Comparison of ENCODE assay signal across 9 mouse cellular contexts in the genomic region with DNA sequence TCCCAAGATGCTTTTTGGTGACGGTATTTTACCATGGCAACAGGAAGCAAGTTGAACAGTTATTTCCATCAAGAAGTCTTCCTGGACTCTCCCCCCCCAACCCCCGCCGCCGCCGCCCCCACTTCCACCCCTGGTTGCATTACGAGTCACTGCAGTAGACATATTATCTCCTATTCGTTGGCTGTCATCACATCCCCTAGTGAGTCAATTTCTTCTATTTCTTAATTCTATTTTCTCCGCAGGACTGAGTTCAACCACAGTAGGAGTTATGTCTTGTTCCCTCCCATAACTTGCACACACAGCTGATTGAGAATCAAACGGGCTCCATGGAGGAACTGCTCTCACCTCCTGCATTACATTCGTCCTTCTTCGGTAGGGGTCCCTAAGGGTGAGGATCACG. TPM values are rescaled to one million over a fixed set of nuclear protein-coding genes. Genes with fewer than 3 reads are reported as not detected.
DNase-seq lines count a peak whose midpoint lies in the region; ATAC-seq and TF ChIP-seq lines count a peak whose summit lies in the region.
"Had no signal": no experiment of that assay in that cellular context is flagged by ENCODE, and none has a peak within 500 bp of the region (broad histone marks: within the 10 kb centered on the region; RNA-seq: fewer than 3 reads in every experiment).

No protein-coding gene starts in this region.

- peaks cover 21% of the 10 kb centered on the region for H3K4me1 ChIP-seq in lung, embryonic 15.5 days
- H3K4me1 ChIP-seq in embryonic facial prominence, embryonic 14.5 days (ENCODE audit: control insufficient read depth, insufficient read depth, low read length) = peaks cover 11% of the 10 kb centered on the region; the same call in 1 of the 2 replicates
- peaks cover 2% of the 10 kb centered on the region; the same call in 1 of the 2 replicates for H3K4me1 ChIP-seq in limb, embryonic 11.5 days (ENCODE audit: control insufficient read depth, insufficient read depth, low read length)
- peaks cover 4% of the 10 kb centered on the region; the same call in 1 of the 2 replicates for H3K4me1 ChIP-seq in olfactory bulb, adult 2 months (ENCODE audit: control insufficient read depth, insufficient read depth, low read length)

- no peak for TF ChIP-seq POLR2A in olfactory bulb, adult 2 months (IDR thresholded peaks at IDR 0.05; ENCODE audit: insufficient read depth, low read depth, low read length)

- peak overlapping the region; percentile 67 for H3K9ac ChIP-seq in lung, embryonic 15.5 days
- H3K9ac ChIP-seq in embryonic facial prominence, embryonic 14.5 days (ENCODE audit: low read depth, low read length) = peak overlapping the region; percentile 87
- peak overlapping the region; percentile 82 for H3K9ac ChIP-seq in limb, embryonic 11.5 days (ENCODE audit: low read length)

- H3K4me3 ChIP-seq in lung, embryonic 15.5 days = peak overlapping the region; percentile 76
- peak overlapping the region; percentile 72 for H3K4me3 ChIP-seq in embryonic facial prominence, embryonic 14.5 days (ENCODE audit: low read depth, low read length)
- peak overlapping the region; percentile 91 for H3K4me3 ChIP-seq in limb, embryonic 11.5 days (ENCODE audit: low read depth, low read length)
- peak overlapping the region; percentile 92 for H3K4me3 ChIP-seq in olfactory bulb, adult 2 months (ENCODE audit: insufficient read depth, low read depth, low read length)

- no peak for DNase-seq in lung, adult 18-20 months
- no peak for DNase-seq in embryonic facial prominence, embryonic 14.5 days (ENCODE audit: low spot score)
- no peak for DNase-seq in limb, embryonic 11.5 days (ENCODE audit: low spot score)
- DNase-seq in right cerebral cortex, postnatal 25 days = no peak
- no peak for DNase-seq in left cerebral cortex, adult 8-10 months (ENCODE audit: low spot score in 2 of 2)
- DNase-seq: thymus, postnatal 4 days had no signal

- no peak for ATAC-seq in lung, embryonic 15.5 days (ENCODE audit: borderline replicate concordance, extremely low read depth, low FRiP score, low TSS enrichment)
- no peak for ATAC-seq in embryonic facial prominence, embryonic 14.5 days (ENCODE audit: low read depth)
- no peak for ATAC-seq in limb, embryonic 11.5 days (ENCODE audit: insufficient number of reproducible peaks, low FRiP score, low TSS enrichment, low read depth)
- ATAC-seq in frontal cortex, adult (ENCODE audit: low TSS enrichment) = no peak

- WGBS in lung, embryonic 15.5 days = 28% methylated on average over 12 of the region's 12 CpGs
- WGBS in embryonic facial prominence, embryonic 14.5 days = 42% methylated on average over 12 of the region's 12 CpGs
- 48% methylated on average over 12 of the region's 12 CpGs for WGBS in limb, embryonic 11.5 days
- WGBS in olfactory bulb, adult 2 months = 31% methylated on average over 12 of the region's 12 CpGs

- H3K27me3 ChIP-seq in lung, embryonic 15.5 days = no peaks in the 10 kb centered on the region
- no peaks in the 10 kb centered on the region for H3K27me3 ChIP-seq in embryonic facial prominence, embryonic 14.5 days (replicated peaks; ENCODE audit: control insufficient read depth, insufficient read depth, low read length)
- H3K27me3 ChIP-seq in limb, embryonic 11.5 days (ENCODE audit: control insufficient read depth, insufficient read depth, low read length) = no peaks in the 10 kb centered on the region

- H3K27ac ChIP-seq in lung, embryonic 15.5 days = no peak overlapping the region
- H3K27ac ChIP-seq in embryonic facial prominence, embryonic 14.5 days (replicated peaks; ENCODE audit: low read depth, low read length) = no peak overlapping the region; the same call in 1 of the 2 replicates
- H3K27ac ChIP-seq in limb, embryonic 11.5 days (replicated peaks; ENCODE audit: low read depth, low read length) = no peak overlapping the region
- H3K27ac ChIP-seq in olfactory bulb, adult 2 months (ENCODE audit: insufficient read depth, low read depth, low read length) = no peak overlapping the region

- H3K4me2 ChIP-seq in lung, embryonic 15.5 days = peak overlapping the region; percentile 81
- peak overlapping the region; percentile 64 for H3K4me2 ChIP-seq in embryonic facial prominence, embryonic 14.5 days (ENCODE audit: low read depth, low read length)
- peak overlapping the region; percentile 90 for H3K4me2 ChIP-seq in limb, embryonic 11.5 days (ENCODE audit: low read depth, severe bottlenecking)

- peaks cover 6% of the 10 kb centered on the region for H3K36me3 ChIP-seq in lung, embryonic 15.5 days
- H3K36me3 ChIP-seq in embryonic facial prominence, embryonic 14.5 days (ENCODE audit: control insufficient read depth, insufficient read depth, low read length) = peaks cover 6% of the 10 kb centered on the region
- H3K36me3 ChIP-seq in limb, embryonic 11.5 days (ENCODE audit: control insufficient read depth, insufficient read depth, low read length) = no peaks in the 10 kb centered on the region; the same call in 1 of the 2 replicates

- no peak for TF ChIP-seq CTCF in olfactory bulb, adult 2 months (IDR thresholded peaks at IDR 0.05; ENCODE audit: insufficient read depth, low read depth, low read length)

- H3K9me3 ChIP-seq in lung, embryonic 15.5 days = no peaks in the 10 kb centered on the region
- H3K9me3 ChIP-seq in embryonic facial prominence, embryonic 14.5 days (ENCODE audit: control insufficient read depth, low read length) = no peaks in the 10 kb centered on the region
- H3K9me3 ChIP-seq in limb, embryonic 11.5 days (ENCODE audit: control insufficient read depth, low read length) = no peaks in the 10 kb centered on the region

RNA-seq across cellular contexts. Expression of a gene that starts 0.8 kb away (rescaled TPM):
- polyA plus RNA-seq in lung, embryonic 15.5 days (2015; fragmentation: Nextera tagmentation; extraction: Ambion mirVana) = 73.7 and 79.1 TPM in 2 replicates
- polyA plus RNA-seq in embryonic facial prominence, embryonic 14.5 days (2014; fragmentation: Nextera tagmentation; extraction: Ambion mirVana) = 74.7 and 75.0 TPM in 2 replicates
- 83.2 and 84.8 TPM in 2 replicates for polyA plus RNA-seq in limb, embryonic 11.5 days (2014; fragmentation: Nextera tagmentation; extraction: Ambion mirVana)
- not detected in 2 replicates for polyA plus RNA-seq in olfactory bulb, adult 2 months (2012; ENCODE audit: insufficient read depth, insufficient read length, low replicate concordance, missing spikeins)
- 10 to 100 TPM; 76.5 to 77.3 (median 76.7) TPM for total RNA-seq in left cerebral cortex, adult 8-10 months (2022)

RNA-seq across cellular contexts. Expression of a gene that starts 1.0 kb away (rescaled TPM):
- polyA plus RNA-seq in lung, embryonic 15.5 days (2015; fragmentation: Nextera tagmentation; extraction: Ambion mirVana) = 3.1 and 3.3 TPM in 2 replicates
- 4.3 TPM in 2 replicates for polyA plus RNA-seq in embryonic facial prominence, embryonic 14.5 days (2014; fragmentation: Nextera tagmentation; extraction: Ambion mirVana)
- 4.2 and 4.9 TPM in 2 replicates for polyA plus RNA-seq in limb, embryonic 11.5 days (2014; fragmentation: Nextera tagmentation; extraction: Ambion mirVana)
- polyA plus RNA-seq in olfactory bulb, adult 2 months (2012; ENCODE audit: insufficient read depth, insufficient read length, low replicate concordance, missing spikeins) = not detected in 2 replicates
- 10 to 100 TPM; 45.8 to 51.8 (median 49.3) TPM for total RNA-seq in left cerebral cortex, adult 8-10 months (2022)

RNA-seq across cellular contexts. Expression of a gene that starts 38.1 kb away (rescaled TPM):
- 4.7 and 6.2 TPM in 2 replicates for polyA plus RNA-seq in lung, embryonic 15.5 days (2015; fragmentation: Nextera tagmentation; extraction: Ambion mirVana)
- polyA plus RNA-seq in embryonic facial prominence, embryonic 14.5 days (2014; fragmentation: Nextera tagmentation; extraction: Ambion mirVana) = 2.4 and 4.1 TPM in 2 replicates
- 4.3 and 4.8 TPM in 2 replicates for polyA plus RNA-seq in limb, embryonic 11.5 days (2014; fragmentation: Nextera tagmentation; extraction: Ambion mirVana)
- polyA plus RNA-seq in olfactory bulb, adult 2 months (2012; ENCODE audit: insufficient read depth, insufficient read length, low replicate concordance, missing spikeins) = not detected in 2 replicates
- total RNA-seq in left cerebral cortex, adult 8-10 months (2022) = 10 to 100 TPM; 12.3 to 15.5 (median 13.0) TPM

RNA-seq across cellular contexts. Expression of a gene that starts 47.4 kb away (rescaled TPM):
- 7.1 and 7.4 TPM in 2 replicates for polyA plus RNA-seq in lung, embryonic 15.5 days (2015; fragmentation: Nextera tagmentation; extraction: Ambion mirVana)
- polyA plus RNA-seq in embryonic facial prominence, embryonic 14.5 days (2014; fragmentation: Nextera tagmentation; extraction: Ambion mirVana) = 5.3 and 6.1 TPM in 2 replicates
- polyA plus RNA-seq in limb, embryonic 11.5 days (2014; fragmentation: Nextera tagmentation; extraction: Ambion mirVana) = 5.9 and 7.1 TPM in 2 replicates
- polyA plus RNA-seq in olfactory bulb, adult 2 months (2012; ENCODE audit: insufficient read depth, insufficient read length, low replicate concordance, missing spikeins) = not detected in 2 replicates
- total RNA-seq in left cerebral cortex, adult 8-10 months (2022) = 10 to 100 TPM in 2 of 4 experiments, 1 to 10 TPM in 2; 9.8 to 11.6 (median 10.5) TPM

Comparison
In these comparisons a context has a peak if more than half of its experiments do, and no peak if none do; other contexts are left out.
1. RNA of a gene that starts 0.8 kb away (polyA plus RNA-seq): 83.2 to 84.8 TPM in limb, embryonic 11.5 days, 73.7 to 79.1 TPM in lung, embryonic 15.5 days and 74.7 to 75.0 TPM in embryonic facial prominence, embryonic 14.5 days; not detected in olfactory bulb, adult 2 months; every median in the first group is over 10 times any median in the second.
2. Peak in every context shown above with its lines, with median percentiles within 50 percentile points of each other: H3K4me2 ChIP-seq, H3K4me3 ChIP-seq and H3K9ac ChIP-seq.